In the genomic region with DNA sequence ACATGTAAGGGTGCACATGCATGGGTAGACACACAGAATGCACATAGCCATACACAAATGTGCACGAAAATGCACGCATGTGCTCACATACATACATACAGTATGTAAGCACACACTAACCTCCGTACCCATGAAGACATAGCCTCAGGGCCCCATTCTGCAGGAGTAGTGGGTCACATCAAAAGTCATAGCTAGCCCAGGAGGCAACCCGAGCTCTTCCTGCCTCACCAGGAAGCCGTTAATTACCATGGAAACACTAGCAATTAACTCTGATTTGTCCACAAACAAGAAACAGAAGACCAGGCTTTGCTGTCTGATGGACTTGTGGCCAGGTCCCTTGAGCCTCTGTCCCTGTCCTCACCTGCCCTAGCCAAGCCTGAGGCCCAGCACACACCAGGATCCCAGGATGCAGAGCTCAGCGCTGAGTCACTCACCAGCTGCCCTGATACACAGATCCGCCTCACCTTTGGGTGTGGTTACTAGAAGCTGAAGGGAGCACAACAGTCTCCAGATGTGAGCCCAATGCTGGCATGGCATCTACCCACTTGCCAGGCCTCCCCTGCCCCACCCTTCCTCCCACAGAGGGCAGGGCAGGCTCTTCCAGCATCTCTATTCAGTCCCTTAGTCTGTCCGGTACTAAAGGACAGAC, we compare ENCODE assay signal across 14 mouse cellular contexts.
DNase-seq lines count a peak whose midpoint lies in the region; ATAC-seq lines count a peak whose summit lies in the region.
"Had no signal": no experiment of that assay in that cellular context is flagged by ENCODE, and none has a peak within 500 bp of the region (broad histone marks: within the 10 kb centered on the region; RNA-seq: fewer than 3 reads in every experiment).

No protein-coding gene starts in this region.

- H3K4me3 ChIP-seq in intestine, embryonic 15.5 days (replicated peaks), result no peak overlapping the region
- no peak overlapping the region for H3K4me3 ChIP-seq in hindbrain, embryonic 11.5 days (ENCODE audit: low read depth, low read length)
- H3K4me3 ChIP-seq: limb, embryonic 12.5 days had no signal

- no peaks in the 10 kb centered on the region for H3K36me3 ChIP-seq in intestine, embryonic 15.5 days
- no peaks in the 10 kb centered on the region for H3K36me3 ChIP-seq in hindbrain, embryonic 11.5 days (ENCODE audit: control insufficient read depth, insufficient read depth, low read length)
- H3K36me3 ChIP-seq: limb, embryonic 12.5 days had no signal

- ATAC-seq in intestine, embryonic 15.5 days, result peak; percentile 50; the same call in 1 of the 2 replicates
- ATAC-seq in megakaryocyte progenitor cell, adult 5-6 weeks (replicated peaks; ENCODE audit: poor library complexity), result peak; percentile 80
- no peak for ATAC-seq in hindbrain, embryonic 11.5 days (ENCODE audit: low FRiP score)

- H3K9me3 ChIP-seq in intestine, embryonic 15.5 days, result no peaks in the 10 kb centered on the region
- H3K9me3 ChIP-seq in hindbrain, embryonic 11.5 days (ENCODE audit: control insufficient read depth, low read length), result no peaks in the 10 kb centered on the region
- H3K9me3 ChIP-seq: limb, embryonic 12.5 days had no signal

- H3K27ac ChIP-seq in intestine, embryonic 15.5 days, result no peak overlapping the region
- no peak overlapping the region for H3K27ac ChIP-seq in hindbrain, embryonic 11.5 days (ENCODE audit: low read depth, low read length)
- H3K27ac ChIP-seq: limb, embryonic 12.5 days; macrophage had no signal

- H3K4me1 ChIP-seq in intestine, embryonic 15.5 days (replicated peaks), result peaks cover 5% of the 10 kb centered on the region
- peaks cover 8% of the 10 kb centered on the region; the same call in 1 of the 2 replicates for H3K4me1 ChIP-seq in hindbrain, embryonic 11.5 days (replicated peaks; ENCODE audit: control insufficient read depth, insufficient read depth, low read length)

- DNase-seq in cerebellum, postnatal 25 days, result peak; percentile 47 to 60
- no peak for DNase-seq in cerebellum, adult 9-10 months
- DNase-seq in R1 (ENCODE audit: low read depth, low spot score), result peak; percentile 39
- DNase-seq in left cerebral cortex, adult 8-10 months (ENCODE audit: low spot score in 2 of 2), result no peak
- DNase-seq in hindbrain, embryonic 11.5 days (ENCODE audit: low spot score), result no peak
- DNase-seq in layer of hippocampus, postnatal 10 days (ENCODE audit: low spot score in 2 of 2), result no peak
- DNase-seq: adrenal gland, adult 8-10 months; kidney, postnatal 14 days; retina, postnatal 1 day had no signal

- no peaks in the 10 kb centered on the region for H3K27me3 ChIP-seq in intestine, embryonic 15.5 days (replicated peaks)
- no peaks in the 10 kb centered on the region for H3K27me3 ChIP-seq in hindbrain, embryonic 11.5 days (ENCODE audit: control insufficient read depth, insufficient read depth, low read length)
- H3K27me3 ChIP-seq: CH12.LX; limb, embryonic 12.5 days had no signal

- WGBS in intestine, embryonic 15.5 days, result 61% methylated on average over 8 of the region's 8 CpGs
- 66% methylated on average over 8 of the region's 8 CpGs for WGBS in hindbrain, embryonic 11.5 days

- H3K4me2 ChIP-seq in intestine, embryonic 15.5 days (replicated peaks), result no peak overlapping the region
- H3K4me2 ChIP-seq in hindbrain, embryonic 11.5 days (replicated peaks; ENCODE audit: low read depth, low read length), result no peak overlapping the region
- H3K4me2 ChIP-seq: limb, embryonic 12.5 days had no signal

- no peak overlapping the region for H3K9ac ChIP-seq in intestine, embryonic 15.5 days
- H3K9ac ChIP-seq in hindbrain, embryonic 11.5 days (ENCODE audit: low read depth, low read length), result no peak overlapping the region
- H3K9ac ChIP-seq: limb, embryonic 12.5 days had no signal

Comparison
In these comparisons a context has a peak if more than half of its experiments do, and no peak if none do; other contexts are left out.
1. DNase-seq: peak in cerebellum, postnatal 25 days (2 of 2) and R1 (single experiment); none in cerebellum, adult 9-10 months (single experiment), left cerebral cortex, adult 8-10 months (0 of 2), hindbrain, embryonic 11.5 days (single experiment) and layer of hippocampus, postnatal 10 days (0 of 2).